Mouse (Mus musculus) brain, adult 2 months (tissue): ENCODE measurements at regions not wholly inside any gene's neighbourhood (a gene's known extent, or its start where the extent isn't known, plus 50 kb on each side); places are given as distances from the start of the nearest gene placed in this dataset.

Experiments used
- DNase-seq: peaks from one replicate; pipeline ENCODE4 v3.0.0; 2011; ENCODE audit warnings: low read depth, low spot score

DNA sequence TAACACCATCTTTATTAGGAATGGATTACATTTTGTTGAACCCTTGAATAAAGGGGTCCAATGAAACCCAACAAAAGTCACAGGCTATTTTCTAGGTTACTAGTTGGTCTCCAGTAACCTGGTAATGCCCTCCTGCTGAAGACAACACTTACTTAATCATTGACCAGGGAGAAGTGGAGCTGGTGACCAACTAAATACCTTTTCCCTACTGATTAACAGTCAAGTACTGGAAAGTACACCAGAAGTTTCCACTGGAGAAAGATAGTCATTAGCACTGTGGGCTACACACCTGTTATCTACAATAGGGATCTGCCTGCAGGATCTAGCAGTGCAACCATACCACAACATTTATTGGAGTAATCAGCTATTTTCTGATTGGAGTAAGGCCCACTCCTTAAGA is 718.7 kb downstream of the Trhde start:
- DNase-seq: no peak

DNA sequence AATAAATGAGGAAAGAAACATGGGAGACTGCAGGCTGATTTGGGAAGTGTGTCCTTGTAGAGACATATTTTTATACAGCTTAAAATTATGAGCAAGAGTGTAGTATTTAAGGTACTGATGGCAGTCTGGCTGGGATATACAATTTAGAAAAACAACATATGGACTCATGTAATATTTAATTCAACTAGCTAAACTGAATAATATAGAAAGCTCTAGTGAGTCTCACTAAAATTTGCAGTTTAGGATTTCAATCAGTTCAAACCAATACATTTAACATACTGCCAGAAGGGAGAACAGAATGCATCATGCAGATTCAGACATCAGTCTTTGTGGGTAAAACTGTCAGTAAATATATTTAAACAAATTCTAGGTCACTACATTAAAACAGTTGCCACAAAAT is 760.1 kb downstream of the Trhde start:
- DNase-seq: peak; percentile 9

DNA sequence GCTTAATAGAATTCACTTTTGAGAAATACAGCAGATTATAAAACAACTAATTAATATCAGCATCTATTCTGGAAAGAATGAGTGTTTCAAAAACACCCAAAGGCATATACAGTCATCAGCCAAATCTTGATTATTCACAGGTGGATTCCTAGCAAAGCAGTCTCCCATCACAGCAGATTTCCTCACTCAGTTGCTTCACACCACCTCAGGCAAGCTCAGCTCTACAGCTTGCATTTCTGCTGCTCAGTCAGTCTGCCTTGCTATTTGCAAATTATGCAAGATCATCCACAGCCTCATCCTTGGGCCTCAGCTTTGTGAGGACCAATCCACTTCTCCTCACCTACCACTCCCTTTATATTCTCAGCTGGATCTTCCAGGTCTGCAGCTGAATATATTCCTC is 788.7 kb downstream of the Trhde start:
- peak; percentile 34 for DNase-seq

DNA sequence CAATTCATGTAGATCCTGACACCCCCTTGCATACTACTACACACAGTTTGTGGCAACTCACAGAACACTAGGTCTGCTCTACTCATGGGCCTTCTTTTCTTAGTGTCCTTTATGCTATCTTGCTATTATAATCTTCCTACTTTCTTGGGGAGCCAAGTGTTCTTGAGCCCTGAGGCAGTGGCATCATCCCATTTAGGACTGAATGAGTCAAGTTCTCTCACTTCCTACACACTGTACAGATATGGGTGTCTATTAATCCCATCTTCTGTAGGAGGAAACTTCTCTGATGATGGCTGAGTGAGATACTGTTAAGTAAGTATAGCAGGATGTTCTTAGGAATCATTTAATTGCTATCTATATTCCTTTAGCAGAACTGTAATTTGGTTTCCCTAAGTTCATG is 816.7 kb downstream of the Trhde start:
- peak; percentile 67 for DNase-seq

DNA sequence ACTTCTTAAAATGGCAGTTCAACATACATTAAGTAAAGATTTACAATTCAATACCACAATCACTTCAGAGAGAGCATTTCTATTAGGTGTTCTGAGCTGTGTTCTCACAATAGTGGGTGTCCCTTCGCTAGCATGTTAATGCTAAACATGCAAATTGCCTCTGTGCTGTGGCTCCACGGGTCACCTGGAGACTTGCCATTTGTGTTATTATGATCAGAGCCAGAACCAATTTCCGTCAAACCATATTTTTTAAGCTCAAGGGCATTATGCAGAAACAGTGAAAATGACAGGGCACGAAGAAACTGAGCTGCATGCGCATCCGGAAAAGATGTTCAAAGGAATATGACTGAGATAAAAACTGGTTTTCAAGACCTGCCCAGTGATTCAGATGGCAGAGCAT is 829.3 kb downstream of the Trhde start:
- DNase-seq: no peak

DNA sequence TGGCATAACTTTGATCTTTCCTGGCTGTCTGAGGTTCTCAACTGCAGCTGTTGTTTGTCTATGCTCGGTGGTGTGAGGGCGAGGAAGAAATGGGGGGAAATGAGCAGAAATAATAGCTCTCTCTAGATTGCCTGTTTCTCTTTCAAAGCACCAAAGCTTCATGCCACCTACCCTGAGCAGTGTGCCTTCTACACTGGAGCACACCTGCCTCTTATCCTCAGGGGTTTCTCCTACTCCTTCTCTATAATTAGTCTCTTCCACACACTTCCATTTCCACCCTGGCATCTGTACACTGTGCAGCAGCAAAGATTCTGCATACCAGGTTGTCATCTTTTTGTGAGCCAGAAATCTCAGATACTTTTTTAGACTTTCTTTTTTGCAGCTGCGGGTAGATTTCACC is 855.3 kb downstream of the Trhde start:
- DNase-seq: peak; percentile 66

DNA sequence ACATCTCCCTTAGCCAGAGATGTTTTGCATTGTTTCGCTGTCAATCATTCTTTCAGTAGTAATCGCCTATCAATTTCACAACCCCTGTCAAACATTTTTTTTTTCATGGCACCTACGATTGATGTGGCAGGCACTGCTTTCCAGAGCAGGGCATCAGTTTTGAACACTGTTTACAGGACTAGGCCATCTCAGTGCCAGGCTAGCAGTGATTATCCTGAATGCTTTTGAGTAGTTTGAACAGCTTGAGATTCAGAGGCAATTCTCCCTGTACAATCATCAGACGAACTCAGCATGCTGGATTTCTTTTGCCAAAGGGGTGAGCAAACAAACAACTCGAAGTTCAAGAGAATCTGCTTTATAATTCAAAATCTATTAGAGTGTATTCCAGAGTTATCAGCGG is 862.6 kb downstream of the Trhde start:
- peak; percentile 9 for DNase-seq

DNA sequence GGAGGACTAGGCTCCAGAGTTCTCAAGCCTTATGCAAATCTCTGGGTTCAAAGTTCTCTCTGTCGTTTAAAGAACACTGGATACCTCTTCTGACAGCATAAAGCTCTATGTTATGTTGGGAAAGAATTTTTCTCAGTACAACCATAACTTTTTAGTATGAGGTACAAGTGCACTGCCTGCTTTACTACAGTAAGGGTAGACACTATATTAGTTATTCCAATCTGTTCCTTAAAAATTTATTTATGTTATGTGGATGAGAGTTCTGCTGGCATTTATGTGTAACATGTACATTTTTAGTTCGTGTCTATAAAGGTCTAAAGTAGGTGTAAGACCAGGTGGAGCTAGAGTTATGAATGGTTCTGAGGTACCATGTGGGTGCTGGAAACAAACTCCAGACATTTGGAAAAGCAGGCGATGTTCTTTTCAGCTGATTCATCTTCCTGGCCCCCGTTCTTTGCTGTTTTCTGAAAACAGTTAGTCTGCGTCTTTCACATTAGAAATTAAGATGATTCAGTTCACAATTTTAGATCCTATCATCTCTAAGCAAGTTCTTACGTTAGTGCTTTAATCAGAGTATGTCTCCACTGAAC is 871.8 kb downstream of the Trhde start:
- DNase-seq: peak; percentile 76

DNA sequence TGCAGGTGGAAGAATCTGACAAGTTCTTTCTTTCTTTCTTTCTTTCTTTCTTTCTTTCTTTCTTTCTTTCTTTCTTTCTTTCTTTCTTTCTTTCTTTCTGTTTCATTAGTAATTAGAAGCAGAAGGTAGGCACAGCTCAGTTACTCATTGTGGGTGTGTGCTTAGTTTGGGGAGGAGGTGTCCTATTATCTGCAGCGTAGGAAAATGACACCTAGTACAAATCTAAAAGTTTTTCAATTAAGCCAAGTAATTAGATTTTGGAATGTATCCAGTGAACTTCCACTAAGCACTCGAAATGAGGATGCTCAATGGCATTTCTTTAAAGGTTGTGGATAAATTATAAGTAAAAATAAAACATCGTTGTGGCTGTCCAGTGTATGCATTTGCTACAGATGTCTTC is 885.4 kb downstream of the Trhde start:
- DNase-seq: peak; percentile 5

DNA sequence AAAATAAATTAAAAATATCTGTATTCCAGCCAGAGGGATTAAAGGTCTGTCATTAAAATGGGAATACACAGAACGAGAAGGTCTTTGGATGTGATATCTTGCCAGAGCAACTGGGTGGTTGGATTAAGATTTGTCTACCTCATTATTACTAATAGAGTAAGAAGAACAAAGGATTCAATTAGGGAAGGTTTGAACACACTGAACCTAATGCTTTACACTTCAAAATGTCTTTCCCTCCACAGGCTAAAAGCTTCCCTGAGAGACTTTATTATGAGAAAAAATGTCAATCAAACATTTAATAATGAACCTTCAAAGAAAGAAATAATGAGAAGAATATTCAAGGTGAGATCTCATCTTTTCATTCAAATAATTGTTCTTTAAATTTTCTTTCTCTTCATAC is 899.4 kb downstream of the Trhde start:
- DNase-seq: no peak

DNA sequence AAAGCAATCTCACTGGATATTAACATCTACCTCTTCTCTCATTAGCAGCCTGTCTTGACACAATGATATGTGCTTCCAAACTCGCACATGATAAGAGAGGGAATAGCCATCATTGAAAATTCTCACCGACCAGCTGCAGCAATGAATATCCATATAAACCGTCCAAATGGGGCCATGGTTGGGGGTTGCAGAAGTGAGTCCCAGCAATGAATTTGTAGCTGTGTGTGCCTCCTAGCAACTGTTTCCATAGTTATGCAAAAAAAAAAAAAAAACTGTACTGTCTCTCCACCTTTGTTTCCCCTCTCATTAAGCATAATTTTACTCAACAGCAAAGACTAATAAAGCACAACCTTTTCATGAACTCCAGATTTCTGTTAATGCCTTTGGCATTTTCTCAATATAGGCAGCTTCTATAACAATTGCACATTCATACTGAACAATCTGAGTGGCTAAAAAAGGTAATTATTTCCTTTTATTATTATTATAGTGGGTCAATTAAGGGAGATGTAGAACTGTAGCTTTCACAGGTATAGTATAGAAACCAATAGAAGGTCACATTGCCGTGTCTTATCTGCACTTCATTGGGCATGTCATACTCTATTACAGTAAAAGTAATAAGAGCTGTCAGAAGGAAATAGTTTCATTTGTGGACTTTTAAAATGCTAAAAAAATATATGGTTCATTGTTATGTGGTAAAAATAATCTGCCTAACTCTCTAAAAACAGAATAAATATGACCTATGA is 927.5 kb downstream of the Trhde start:
- DNase-seq: peak; percentile 4

DNA sequence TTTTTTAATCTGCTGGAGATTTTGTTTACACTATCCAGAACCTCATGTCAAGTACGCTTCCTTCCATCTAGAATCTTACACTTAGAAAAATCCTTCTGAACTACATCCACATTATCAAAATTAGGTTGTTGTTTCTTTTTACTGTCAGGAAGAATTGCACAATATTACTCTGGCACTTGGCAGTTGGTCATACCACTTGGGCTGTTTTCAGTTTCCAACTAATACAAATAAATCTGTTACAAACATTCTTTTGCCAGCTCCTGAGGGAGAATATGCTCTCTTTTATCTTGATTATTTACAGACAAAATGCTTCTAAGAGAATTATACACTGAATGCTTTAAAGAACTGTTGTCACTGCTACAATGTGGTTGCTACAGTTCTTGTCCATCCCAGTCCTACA is 895.8 kb upstream of the Atxn7l3b start:
- DNase-seq: peak; percentile 9
